Mouse (Mus musculus) midbrain, embryonic 16.5 days (tissue): Measurements from ENCODE around the gene Gcdh. TPM values are rescaled to one million over a fixed set of nuclear protein-coding genes. Genes with fewer than 3 reads are reported as not detected.

ENCODE experiments used
- ATAC-seq: fragments of 200-750 bp; cut with Nextera tagmentation; 2 replicates; pipeline ENCODE4 v1.8.0; 2017; ENCODE audit warnings: moderate TSS enrichment
- H3K27ac ChIP-seq: fragments of 300-500 bp; sonication (generic); 2 replicates; pipeline ENCODE4 v1.5.1; 2014; ENCODE audit warnings: mild to moderate bottlenecking, low read length, mixed read lengths
- H3K27me3 ChIP-seq: fragments of 300-500 bp; sonication (generic); 2 replicates; pipeline ENCODE4 v1.6.1; 2014; ENCODE audit warnings: low read depth, low read length, mixed read lengths; ENCODE audit not compliant: control insufficient read depth, insufficient read depth
- H3K36me3 ChIP-seq: fragments of 300-500 bp; sonication (generic); 2 replicates; pipeline ENCODE4 v1.6.1; 2014; ENCODE audit warnings: mild to moderate bottlenecking, low read length, moderate library complexity, mixed read lengths; ENCODE audit not compliant: control insufficient read depth, insufficient read depth
- H3K4me1 ChIP-seq: fragments of 300-500 bp; sonication (generic); 2 replicates; pipeline ENCODE4 v1.6.1; 2014; ENCODE audit warnings: mild to moderate bottlenecking, low read length, mixed read lengths; ENCODE audit not compliant: control insufficient read depth, insufficient read depth
- H3K4me2 ChIP-seq: fragments of 300-500 bp; sonication (generic); 2 replicates; pipeline ENCODE4 v1.6.1; 2014; ENCODE audit warnings: mild to moderate bottlenecking, low read length, mixed read lengths
- H3K4me3 ChIP-seq: fragments of 300-500 bp; sonication (generic); 2 replicates; pipeline ENCODE4 v1.5.1; 2014; ENCODE audit warnings: low read depth, mild to moderate bottlenecking, low read length, moderate library complexity, mixed read lengths
- H3K9ac ChIP-seq: fragments of 300-500 bp; sonication (generic); 2 replicates; pipeline ENCODE4 v1.6.1; 2014; ENCODE audit warnings: low read depth, low read length, mixed read lengths
- H3K9me3 ChIP-seq: fragments of 300-500 bp; sonication (generic); replicated peaks from 2 replicates; pipeline ENCODE4 v1.6.1; 2014; ENCODE audit warnings: mild to moderate bottlenecking, low read length, mixed read lengths; ENCODE audit not compliant: control insufficient read depth, poor library complexity, severe bottlenecking
- WGBS: fragments of 180-500 bp; shearing (Covaris S2); extraction: QIAGEN DNeasy Blood & Tissue Kit; methylation state at CpG from one replicate; pipeline ENCODE4 v1.1.7; 2014; 5-methylcytosine and 5-hydroxymethylcytosine counted together
- polyA plus RNA-seq: library from polyadenylated mRNA; unstranded; fragments of >200 nt; fragmentation: Nextera tagmentation; extraction: Ambion mirVana; gene quantifications from 2 replicates; pipeline ENCODE4 v1.2.1, GENCODE M21; 2015

Gcdh gene
- polyA plus RNA-seq, 1 experiment from 2014 or later: 36.9 TPM

DNA sequence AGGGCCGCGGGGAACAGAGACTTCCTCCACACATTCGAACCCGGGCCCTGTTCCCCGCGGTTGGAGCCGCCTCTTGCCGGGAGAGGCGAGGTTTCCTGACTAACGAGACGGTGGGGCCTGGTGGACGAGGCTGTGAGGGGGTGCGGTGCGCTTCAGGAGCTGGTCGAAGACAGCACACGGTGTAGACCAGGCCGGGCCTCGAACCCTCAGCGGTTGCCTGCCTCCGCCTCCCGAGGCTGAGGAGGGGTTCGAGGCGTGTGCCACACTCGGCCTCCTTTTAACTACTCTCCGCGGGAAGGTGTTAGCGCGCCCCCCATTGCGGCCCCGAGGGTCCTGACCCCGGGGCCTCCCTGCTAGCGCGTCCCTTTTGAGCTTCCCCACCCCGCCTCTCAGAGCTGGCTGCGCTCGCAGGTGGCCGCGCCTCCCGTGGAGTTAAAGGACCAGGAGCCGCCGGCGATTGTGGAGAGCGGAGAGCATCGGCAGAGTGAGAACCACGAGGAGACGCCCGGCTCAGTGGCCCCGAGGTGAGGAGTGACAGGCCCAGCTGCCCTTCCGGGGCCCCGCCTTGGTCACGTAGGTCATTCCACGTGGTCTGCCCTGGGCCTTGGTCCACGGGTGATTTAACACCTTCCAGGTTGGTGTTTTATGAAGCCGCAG is 21.3 kb downstream of the Gcdh start:
- no peak overlapping the region for H3K27ac ChIP-seq
- H3K36me3 ChIP-seq: peaks cover 18% of the 10 kb centered on the region
- peak; percentile 67 for ATAC-seq
- peak overlapping the region; percentile 92 for H3K4me2 ChIP-seq
- peak overlapping the region; percentile 66 for H3K9ac ChIP-seq
- H3K4me3 ChIP-seq: peak overlapping the region; percentile 43
- peaks cover 5% of the 10 kb centered on the region; the same call in 1 of the 2 replicates for H3K27me3 ChIP-seq
- 3% methylated on average over 53 of the region's 54 CpGs for WGBS
- peaks cover 11% of the 10 kb centered on the region for H3K4me1 ChIP-seq
- no peaks in the 10 kb centered on the region for H3K9me3 ChIP-seq

GRCm38 (mm10) chr8:84871376-84872308 is 22.1 kb downstream of the Gcdh start, which contains the start of gene Syce2:
Syce2 (plus strand) TSS chr8:84872111.
- Histone ChIP-seq H3K36me3 (peaks cover 23% of the 10 kb centered on the region), H3K9me3 (no peaks in the 10 kb centered on the region), H3K9ac (peak within 1 kb of the TSS; percentile 66), H3K27me3 (peaks cover 5% of the 10 kb centered on the region; the same call in 1 of the 2 replicates), H3K4me3 (peak within 1 kb of the TSS; percentile 43), H3K4me2 (peak within 1 kb of the TSS; percentile 92), H3K4me1 (peaks cover 11% of the 10 kb centered on the region), H3K27ac (no peak within 1 kb of the TSS)
- 17% methylated on average over 36 of the region's 46 CpGs for WGBS
- peak; percentile 77 for ATAC-seq

- Histone ChIP-seq H3K4me2 (peak within 1 kb of the TSS; percentile 95), H3K36me3 (peaks cover 10% of the 10 kb centered on the region), H3K4me1 (peaks cover 11% of the 10 kb centered on the region), H3K9ac (peak within 1 kb of the TSS; percentile 95), H3K27me3 (no peaks in the 10 kb centered on the region), H3K4me3 (peak within 1 kb of the TSS; percentile 72), H3K27ac (peak within 1 kb of the TSS; percentile 82), H3K9me3 (no peaks in the 10 kb centered on the region)
- peak; percentile 94 for ATAC-seq
- under 1% methylated on average over 39 of the region's 39 CpGs for WGBS
Observed at GRCm38 (mm10) chr8:84856864-84857441, 36.8 kb downstream of the Gcdh start, which contains the start of gene Farsa. Farsa (plus strand) TSS chr8:84856989.

DNA sequence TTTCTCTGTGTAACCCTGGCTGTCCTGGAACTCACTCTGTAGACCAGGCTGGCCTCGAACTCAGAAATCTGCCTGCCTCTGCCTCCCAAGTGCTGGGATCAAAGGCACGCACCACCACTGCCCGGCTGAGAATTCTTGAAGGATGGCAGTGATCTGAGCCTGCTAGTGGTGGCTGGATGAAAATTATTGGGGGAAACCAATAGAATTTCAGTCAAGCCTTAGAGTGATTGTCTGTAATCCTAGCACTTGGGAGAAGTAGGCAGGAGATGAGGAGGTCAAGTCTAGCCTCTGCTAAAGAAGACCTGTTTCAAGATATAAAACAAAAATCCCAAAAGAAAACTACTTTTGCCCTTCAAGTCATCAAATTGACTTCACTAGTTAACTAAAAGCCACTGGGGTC is 37.3 kb downstream of the Gcdh start:
- Histone ChIP-seq H3K4me3 (no peak overlapping the region; the same call in 1 of the 2 replicates), H3K27me3 (no peaks in the 10 kb centered on the region), H3K9me3 (no peaks in the 10 kb centered on the region), H3K9ac (no peak overlapping the region), H3K27ac (no peak overlapping the region), H3K4me1 (peaks cover 11% of the 10 kb centered on the region), H3K36me3 (peaks cover 7% of the 10 kb centered on the region), H3K4me2 (no peak overlapping the region)
- ATAC-seq: peak; percentile 22
- WGBS: 98% methylated on average over 3 of the region's 3 CpGs

DNA sequence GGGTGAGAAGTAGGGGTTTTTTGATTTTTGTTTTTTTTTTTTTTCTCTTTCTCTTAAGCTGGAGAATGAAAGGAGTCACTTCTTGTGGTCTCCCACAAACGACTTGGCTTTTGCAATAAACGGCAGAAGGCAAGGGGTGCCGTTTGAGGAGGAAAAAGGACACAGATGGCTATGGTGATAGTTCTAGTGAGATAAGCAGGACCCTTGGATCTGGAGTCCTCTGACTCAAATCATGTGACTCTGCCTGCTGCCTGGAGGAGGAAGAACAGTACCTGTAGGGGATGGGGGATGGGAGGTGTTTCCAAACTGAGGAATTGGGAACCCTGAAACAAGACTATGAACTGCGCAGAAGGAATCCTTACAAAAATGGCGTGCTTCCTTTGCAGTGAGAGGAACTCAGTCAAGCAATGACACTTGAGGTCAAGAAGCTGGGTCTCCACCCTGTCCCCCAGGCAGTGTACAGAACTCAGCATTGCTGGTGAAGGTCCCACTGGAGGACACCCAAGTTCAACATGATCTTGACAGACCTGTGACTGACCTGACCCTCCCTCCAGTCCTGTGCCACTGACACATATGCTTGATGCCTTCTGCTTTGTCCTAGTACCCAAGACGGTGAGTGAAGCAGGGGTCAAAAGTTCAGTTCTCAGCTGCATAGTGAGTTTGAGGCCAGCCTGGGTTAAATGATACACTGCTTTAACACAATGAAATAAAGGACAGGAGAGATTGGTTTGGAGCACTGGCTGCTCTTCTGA is 45.9 kb downstream of the Gcdh start:
- peak overlapping the region; percentile 71 for H3K4me2 ChIP-seq
- peaks cover 14% of the 10 kb centered on the region for H3K36me3 ChIP-seq
- H3K9ac ChIP-seq: peak overlapping the region; percentile 70; the same call in 1 of the 2 replicates
- H3K4me1 ChIP-seq: peaks cover 25% of the 10 kb centered on the region
- H3K27me3 ChIP-seq: no peaks in the 10 kb centered on the region
- no peaks in the 10 kb centered on the region for H3K9me3 ChIP-seq
- H3K27ac ChIP-seq: peak overlapping the region; percentile 84
- ATAC-seq: no peak
- H3K4me3 ChIP-seq: peak overlapping the region; percentile 86
- 56% methylated on average over 6 of the region's 6 CpGs for WGBS

GRCm38 (mm10) chr8:84846722-84847572 is 46.8 kb downstream of the Gcdh start, which contains the start of gene Calr:
Calr (minus strand) TSS chr8:84846934.
- peaks cover 21% of the 10 kb centered on the region for H3K36me3 ChIP-seq
- peak within 1 kb of the TSS; percentile 86 for H3K4me3 ChIP-seq
- peak; percentile 99 for ATAC-seq
- peaks cover 25% of the 10 kb centered on the region for H3K4me1 ChIP-seq
- H3K9ac ChIP-seq: peak within 1 kb of the TSS; percentile 93
- no peaks in the 10 kb centered on the region for H3K9me3 ChIP-seq
- under 1% methylated on average over 52 of the region's 55 CpGs for WGBS
- no peaks in the 10 kb centered on the region for H3K27me3 ChIP-seq
- H3K27ac ChIP-seq: peak within 1 kb of the TSS; percentile 91
- H3K4me2 ChIP-seq: peak within 1 kb of the TSS; percentile 86

GRCm38 (mm10) chr8:84846094-84846721 is 47.5 kb downstream of the Gcdh start:
- peak overlapping the region; percentile 86 for H3K4me2 ChIP-seq
- peak overlapping the region; percentile 86 for H3K4me3 ChIP-seq
- no peaks in the 10 kb centered on the region for H3K9me3 ChIP-seq
- under 1% methylated on average over 30 of the region's 30 CpGs for WGBS
- no peak; the same call in 1 of the 2 replicates for ATAC-seq
- H3K9ac ChIP-seq: peak overlapping the region; percentile 93
- peak overlapping the region; percentile 91 for H3K27ac ChIP-seq
- peaks cover 25% of the 10 kb centered on the region for H3K4me1 ChIP-seq
- H3K36me3 ChIP-seq: peaks cover 25% of the 10 kb centered on the region
- no peaks in the 10 kb centered on the region for H3K27me3 ChIP-seq
